Mouse (Mus musculus) brain, embryonic 14.5 days (tissue): ENCODE results near the gene Impdh1. TPM values are rescaled to one million over a fixed set of nuclear protein-coding genes. Genes with fewer than 3 reads are reported as not detected.

Experiments
- DNase-seq: peaks from one replicate; pipeline ENCODE4 v3.0.0-alpha.2; 2011; ENCODE audit warnings: low read depth
- CTCF ChIP-seq: fragments of 200-500 bp; IDR thresholded peaks from 2 replicates; pipeline ENCODE4 v1.5.1; 2012; ENCODE audit warnings: inconsistent platforms, mild to moderate bottlenecking, moderate library complexity, borderline replicate concordance; ENCODE audit not compliant: insufficient read depth, insufficient read length; ENCODE audit errors: extremely low read depth
- POLR2A ChIP-seq: fragments of 200-500 bp; IDR thresholded peaks from 2 replicates; pipeline ENCODE4 v1.6.1; 2012; ENCODE audit warnings: mild to moderate bottlenecking, inconsistent platforms, borderline replicate concordance; ENCODE audit not compliant: poor library complexity, insufficient read depth, insufficient read length, severe bottlenecking; ENCODE audit errors: extremely low read depth
- polyA plus RNA-seq: library from polyadenylated mRNA; depleted of rRNA; stranded (reverse); fragments of >200 nt; gene quantifications from 2 replicates; pipeline ENCODE4 v1.2.3, GENCODE M21; 2012; rRNA removed

Gene Impdh1
- 49.2 and 52.9 TPM in 2 replicates for polyA plus RNA-seq

GRCm38 (mm10) chr6:29215881-29216501 is at the start of gene Impdh1:
TSS of gene Impdh1 (minus strand) at chr6:29216364.
- DNase-seq = peak; percentile 88
- 0 out of 2 replicates have a peak, but pooled peaks have one; percentile 40 for TF ChIP-seq POLR2A
- no peak for TF ChIP-seq CTCF

GRCm38 (mm10) chr6:29264456-29264781 is 48.3 kb upstream of the Impdh1 start:
- DNase-seq = no peak
- TF ChIP-seq CTCF (no peak), POLR2A (no peak)

- DNase-seq = peak; percentile 72
- TF ChIP-seq CTCF = no peak
- no peak for TF ChIP-seq POLR2A
Observed at GRCm38 (mm10) chr6:29263650-29264455, 47.7 kb upstream of the Impdh1 start.

GRCm38 (mm10) chr6:29261831-29262230 is 45.7 kb upstream of the Impdh1 start:
- TF ChIP-seq POLR2A (no peak), CTCF (no peak)
- DNase-seq = no peak

GRCm38 (mm10) chr6:29259418-29259817 is 43.3 kb upstream of the Impdh1 start:
- no peak for DNase-seq
- TF ChIP-seq CTCF (no peak), POLR2A (no peak)

- TF ChIP-seq CTCF (no peak), POLR2A (no peak)
- no peak for DNase-seq
Observed at GRCm38 (mm10) chr6:29247072-29247471, 30.9 kb upstream of the Impdh1 start.

GRCm38 (mm10) chr6:29246585-29246984 is 30.4 kb upstream of the Impdh1 start:
- no peak for DNase-seq
- TF ChIP-seq CTCF (no peak), POLR2A (no peak)

GRCm38 (mm10) chr6:29246183-29246582 is 30.0 kb upstream of the Impdh1 start:
- no peak for DNase-seq
- TF ChIP-seq CTCF (no peak), POLR2A (no peak)

- no peak for DNase-seq
- TF ChIP-seq POLR2A = no peak
- TF ChIP-seq CTCF = no peak
Observed at GRCm38 (mm10) chr6:29245272-29246120, 29.3 kb upstream of the Impdh1 start.

- DNase-seq = peak; percentile 14
- TF ChIP-seq CTCF = no peak
- no peak for TF ChIP-seq POLR2A
Observed at GRCm38 (mm10) chr6:29242265-29242664, 26.1 kb upstream of the Impdh1 start.

- 0 out of 2 replicates have a peak, but pooled peaks have one; percentile 1 for TF ChIP-seq CTCF
- TF ChIP-seq POLR2A = no peak
- no peak for DNase-seq
Observed at GRCm38 (mm10) chr6:29241697-29242096, 25.5 kb upstream of the Impdh1 start.

GRCm38 (mm10) chr6:29240806-29241205 is 24.6 kb upstream of the Impdh1 start:
- TF ChIP-seq POLR2A (no peak), CTCF (peak; percentile 62)
- DNase-seq = peak; percentile 63
